Mouse (Mus musculus): ENCODE results near the gene F12.

DNA sequence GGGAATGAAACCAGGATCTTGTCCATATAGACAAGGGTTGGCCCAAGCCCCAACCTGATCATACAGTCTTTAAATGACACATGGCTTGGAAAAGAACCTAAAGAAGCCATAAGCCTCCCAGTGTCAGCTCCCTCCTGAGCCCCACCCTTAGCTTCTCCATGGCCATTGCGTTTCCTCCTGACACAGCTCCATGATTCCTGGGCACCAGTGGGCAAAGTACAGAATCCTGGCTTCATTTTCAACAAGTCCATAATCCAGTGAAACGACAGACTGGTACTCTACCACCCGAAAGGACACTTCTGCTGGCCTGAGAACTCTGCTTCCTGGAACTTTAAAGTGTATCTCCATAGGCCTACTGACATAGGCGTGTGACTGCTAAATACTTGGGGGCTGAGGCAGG is 19.3 kb downstream of the F12 start:
- no peak for TF ChIP-seq CTCF (IDR thresholded peaks at IDR 0.05; ENCODE audit: extremely low read depth, insufficient read depth, insufficient read length, insufficient replicate concordance)
- no peak for TF ChIP-seq POLR2A (IDR thresholded peaks at IDR 0.05; ENCODE audit: low read depth, low read length)

Measured in spleen, adult 2 months (tissue).